Mouse (Mus musculus) bone marrow macrophage, adult 2 months (primary cell): ENCODE measurements around the gene Gm20431.

Experiments used
- CTCF ChIP-seq: IDR thresholded peaks from 2 replicates; pipeline ENCODE4 v1.5.1; 2012; ENCODE audit warnings: low read depth, mild to moderate bottlenecking, low read length, moderate library complexity
- POLR2A ChIP-seq: IDR thresholded peaks from 2 replicates; pipeline ENCODE4 v1.6.1; 2012; ENCODE audit warnings: mild to moderate bottlenecking, low read depth, low read length, borderline replicate concordance

DNA sequence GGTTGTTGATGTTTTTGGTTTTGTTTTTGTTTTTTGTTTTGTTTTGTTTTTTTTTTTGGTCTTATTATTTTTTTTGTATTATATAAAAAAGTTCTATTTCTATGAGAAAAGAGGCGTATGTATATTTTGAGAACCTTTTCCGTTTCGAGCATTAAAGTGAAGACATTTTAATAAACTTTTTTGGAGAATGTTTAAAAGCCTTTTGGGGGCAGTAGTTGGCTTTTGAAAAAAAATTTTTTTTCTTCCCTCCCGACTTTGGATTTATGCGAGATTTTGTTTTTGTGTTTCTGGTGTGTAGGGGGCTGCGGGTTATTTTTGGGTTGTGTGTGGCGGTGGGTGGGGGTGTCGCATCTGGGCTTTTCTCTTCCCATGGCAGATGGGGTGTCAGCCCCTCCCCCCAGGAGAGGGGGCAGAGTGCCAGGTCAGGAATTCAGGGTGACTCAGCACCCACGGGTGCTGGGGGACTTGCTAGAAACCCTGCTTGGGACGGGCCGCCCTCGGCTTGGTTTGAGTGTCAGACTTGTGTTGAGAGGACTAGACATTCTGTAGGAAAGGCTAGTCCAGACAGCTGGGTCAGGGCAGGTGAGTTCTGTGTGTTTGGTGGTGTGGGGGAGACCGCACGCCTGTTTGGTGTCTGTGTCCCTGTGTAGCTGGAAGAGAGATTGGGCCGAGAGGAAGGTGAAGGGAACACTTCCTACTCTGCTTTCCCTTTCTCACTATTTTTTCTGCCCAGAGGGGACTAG, 29.1 kb upstream of the Gm20431 start:
- TF ChIP-seq POLR2A: no peak
- no peak for TF ChIP-seq CTCF
